Mouse (Mus musculus) spleen, adult 2 months (tissue): ENCODE data around the gene Camk2b. TPM values are rescaled to one million over a fixed set of nuclear protein-coding genes. Genes with fewer than 3 reads are reported as not detected.

ENCODE experiments used
- DNase-seq, 2 experiments: peaks; one replicate each; pipeline versions ENCODE4 v3.0.0 to v3.0.0-alpha.2; 2012 to 2021; ENCODE audit warnings: low spot score in 2 of 2, low read depth in 1 of 2
- H3K27ac ChIP-seq: fragments of 200-500 bp; 2 replicates; pipeline ENCODE4 v1.5.1; 2012; ENCODE audit warnings: low read length, inconsistent platforms; ENCODE audit not compliant: insufficient read depth
- H3K27me3 ChIP-seq: fragments of 200-500 bp; 2 replicates; pipeline ENCODE4 v1.6.1; 2012; ENCODE audit warnings: mild to moderate bottlenecking, moderate library complexity, low read length, inconsistent platforms; ENCODE audit not compliant: control insufficient read depth, insufficient read depth
- H3K36me3 ChIP-seq: fragments of 200-500 bp; 2 replicates; pipeline ENCODE4 v1.6.1; 2012; ENCODE audit warnings: mild to moderate bottlenecking, low read length, inconsistent platforms; ENCODE audit not compliant: control insufficient read depth, insufficient read depth
- H3K4me1 ChIP-seq: fragments of 200-500 bp; 2 replicates; pipeline ENCODE4 v1.6.1; 2011; ENCODE audit warnings: inconsistent platforms; ENCODE audit not compliant: control insufficient read depth, insufficient read depth, insufficient read length
- H3K4me3 ChIP-seq: fragments of 200-500 bp; 2 replicates; pipeline ENCODE4 v1.5.1; 2011; ENCODE audit warnings: mild to moderate bottlenecking, inconsistent platforms; ENCODE audit not compliant: insufficient read depth, insufficient read length; ENCODE audit errors: extremely low read depth
- CTCF ChIP-seq: fragments of 200-500 bp; IDR thresholded peaks from 2 replicates; pipeline ENCODE4 v1.5.1; 2011; ENCODE audit warnings: mild to moderate bottlenecking, inconsistent platforms; ENCODE audit not compliant: insufficient read depth, insufficient read length, insufficient replicate concordance; ENCODE audit errors: extremely low read depth
- POLR2A ChIP-seq: fragments of 200-500 bp; IDR thresholded peaks from 2 replicates; pipeline ENCODE4 v1.6.1; 2011; ENCODE audit warnings: low read depth, low read length, inconsistent platforms
- WGBS: fragments of 180-500 bp; shearing (Covaris S2); methylation state at CpG from one replicate; pipeline ENCODE4 v1.1.7; 2018; 5-methylcytosine and 5-hydroxymethylcytosine counted together
- polyA plus RNA-seq: library from polyadenylated mRNA; depleted of rRNA; stranded (reverse); fragments of >200 nt; gene quantifications from 2 replicates; pipeline ENCODE4 v1.2.3, GENCODE M21; 2012

Gene Camk2b
- polyA plus RNA-seq, 1 experiment = 7.8 TPM

DNA sequence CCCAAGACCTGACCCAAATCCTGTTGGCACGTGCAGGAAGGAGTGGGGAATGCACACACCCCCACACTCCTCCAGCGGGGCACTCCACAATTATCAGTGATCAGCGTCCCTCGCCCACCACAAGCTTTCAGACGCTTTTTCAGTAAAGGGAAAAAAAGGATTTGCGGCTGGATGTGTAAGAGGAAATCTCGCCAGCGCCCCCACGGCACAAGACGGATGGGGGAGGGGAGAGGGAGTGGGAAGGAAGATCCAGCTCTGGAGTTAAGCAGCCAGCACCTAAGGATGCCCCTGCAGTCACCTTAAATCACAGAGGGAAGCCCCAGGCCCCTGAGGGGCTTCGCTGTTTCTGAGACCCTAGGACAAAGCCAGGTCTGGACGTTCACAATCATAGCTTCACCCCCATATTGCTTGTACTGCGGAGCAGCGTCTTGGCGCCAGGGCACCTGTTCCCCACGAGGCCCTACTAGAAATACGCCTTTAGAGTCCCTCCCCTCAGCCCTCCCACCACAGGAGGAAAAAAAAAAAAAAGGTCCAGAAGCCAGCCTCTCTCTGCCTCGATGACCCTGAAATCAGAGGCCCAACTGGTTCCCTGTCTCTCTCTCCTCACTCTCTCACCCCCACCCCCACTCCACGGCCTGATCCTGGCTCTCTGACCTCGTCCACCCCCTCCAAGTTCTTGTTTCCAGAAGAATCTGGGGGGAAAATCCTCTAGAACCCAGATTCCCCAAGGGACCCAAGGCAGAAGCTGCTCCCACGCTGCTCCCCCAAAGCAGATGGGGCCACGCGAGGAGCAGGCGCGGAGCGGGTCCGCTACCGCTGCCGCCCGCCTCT is 1.7 kb downstream of the Camk2b start:
- no peak for DNase-seq
- WGBS = 11% methylated on average over 30 of the region's 30 CpGs
- Histone ChIP-seq H3K4me3 (no peak overlapping the region), H3K27me3 (peaks cover 21% of the 10 kb centered on the region), H3K36me3 (no peaks in the 10 kb centered on the region), H3K4me1 (peaks cover 4% of the 10 kb centered on the region; the same call in 1 of the 2 replicates), H3K27ac (no peak overlapping the region)
- no peak for TF ChIP-seq POLR2A
- no peak for TF ChIP-seq CTCF

DNA sequence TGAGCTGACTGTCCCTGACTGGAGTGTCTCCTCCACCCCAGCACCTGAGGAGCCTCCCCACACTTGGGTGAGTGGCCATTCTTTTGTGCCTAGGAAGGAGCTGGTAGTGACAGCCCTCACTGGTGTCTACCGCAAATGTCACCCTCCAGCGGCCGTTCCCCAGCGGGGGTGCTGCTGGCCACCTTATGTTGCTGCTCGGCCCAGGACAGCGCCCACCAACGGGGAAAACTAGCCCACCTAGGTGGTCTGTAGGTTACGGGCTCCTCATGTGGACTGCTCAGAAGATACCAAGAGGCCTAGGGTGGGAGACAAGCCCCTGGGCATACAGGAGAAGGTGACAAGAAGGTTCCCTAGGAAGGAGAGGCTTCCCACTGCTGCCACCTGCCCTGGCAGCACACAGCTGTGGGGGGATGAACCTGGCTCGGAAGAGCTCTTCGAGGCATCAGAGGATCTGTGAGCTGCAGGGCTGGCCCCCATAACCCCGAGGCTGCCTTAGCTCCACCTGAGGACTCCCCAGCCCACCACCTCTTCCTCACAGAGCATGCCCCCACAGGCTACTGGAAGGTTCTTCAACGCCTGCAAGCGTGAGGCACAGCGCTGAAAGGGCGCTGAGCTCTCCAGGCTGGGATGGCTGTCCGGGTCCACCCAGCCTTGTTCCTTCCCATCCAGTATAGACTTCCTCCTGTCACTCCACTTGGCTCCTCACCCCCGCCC is 2.5 kb downstream of the Camk2b start:
- no peak overlapping the region for H3K4me3 ChIP-seq
- H3K36me3 ChIP-seq = no peaks in the 10 kb centered on the region
- DNase-seq = no peak
- H3K4me1 ChIP-seq = peaks cover 4% of the 10 kb centered on the region; the same call in 1 of the 2 replicates
- no peak for TF ChIP-seq CTCF
- TF ChIP-seq POLR2A = no peak
- no peak overlapping the region for H3K27ac ChIP-seq
- WGBS = 46% methylated on average over 17 of the region's 17 CpGs
- H3K27me3 ChIP-seq = peaks cover 21% of the 10 kb centered on the region

DNA sequence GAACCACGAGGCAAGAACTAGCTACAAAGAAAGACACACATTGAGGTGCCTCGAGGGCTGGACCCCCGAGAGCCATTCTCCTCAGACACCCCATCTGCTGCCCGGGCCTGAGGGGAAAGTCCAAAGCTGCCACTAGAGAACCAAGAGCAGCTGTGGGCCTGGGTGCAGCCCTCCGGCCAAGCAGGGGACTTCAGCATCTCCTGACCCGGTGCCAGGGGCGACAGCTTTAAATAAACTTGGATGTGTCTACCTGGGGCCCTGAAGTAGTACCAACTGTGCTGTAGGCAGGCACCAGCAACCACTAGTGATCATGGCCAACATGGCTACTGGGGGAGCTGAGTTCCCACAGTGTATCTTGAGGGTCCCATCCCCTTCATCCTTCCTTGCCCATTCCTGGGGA is 3.1 kb downstream of the Camk2b start:
- Histone ChIP-seq H3K4me1 (peaks cover 4% of the 10 kb centered on the region; the same call in 1 of the 2 replicates), H3K27ac (no peak overlapping the region), H3K36me3 (no peaks in the 10 kb centered on the region), H3K27me3 (peaks cover 21% of the 10 kb centered on the region), H3K4me3 (no peak overlapping the region)
- TF ChIP-seq CTCF (no peak), POLR2A (no peak)
- 84% methylated on average over 7 of the region's 7 CpGs for WGBS
- no peak for DNase-seq

DNA sequence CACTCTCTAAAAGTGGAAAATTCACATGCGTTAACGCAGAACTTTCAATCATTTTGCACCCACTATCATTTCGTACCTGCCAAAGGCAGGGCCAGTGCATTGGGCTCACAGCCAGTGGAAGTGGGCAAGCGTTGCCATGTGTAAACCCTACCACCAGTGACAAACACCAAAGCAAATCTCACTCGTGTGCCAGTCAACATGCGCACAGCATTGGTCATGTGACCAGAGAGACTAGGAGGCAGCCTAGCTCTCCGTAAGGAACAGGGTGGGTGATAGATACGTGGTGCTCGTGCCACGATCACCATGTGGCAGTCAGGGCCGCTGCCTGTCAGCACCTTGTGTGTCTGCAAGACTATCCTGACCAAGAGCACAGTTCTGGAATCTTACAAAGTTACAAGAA is 3.8 kb downstream of the Camk2b start:
- TF ChIP-seq POLR2A (no peak), CTCF (no peak)
- peaks cover 21% of the 10 kb centered on the region for H3K27me3 ChIP-seq
- no peaks in the 10 kb centered on the region for H3K36me3 ChIP-seq
- no peak for DNase-seq
- H3K27ac ChIP-seq = no peak overlapping the region
- H3K4me3 ChIP-seq = no peak overlapping the region
- H3K4me1 ChIP-seq = peaks cover 4% of the 10 kb centered on the region; the same call in 1 of the 2 replicates
- WGBS = 89% methylated on average over 11 of the region's 11 CpGs

DNA sequence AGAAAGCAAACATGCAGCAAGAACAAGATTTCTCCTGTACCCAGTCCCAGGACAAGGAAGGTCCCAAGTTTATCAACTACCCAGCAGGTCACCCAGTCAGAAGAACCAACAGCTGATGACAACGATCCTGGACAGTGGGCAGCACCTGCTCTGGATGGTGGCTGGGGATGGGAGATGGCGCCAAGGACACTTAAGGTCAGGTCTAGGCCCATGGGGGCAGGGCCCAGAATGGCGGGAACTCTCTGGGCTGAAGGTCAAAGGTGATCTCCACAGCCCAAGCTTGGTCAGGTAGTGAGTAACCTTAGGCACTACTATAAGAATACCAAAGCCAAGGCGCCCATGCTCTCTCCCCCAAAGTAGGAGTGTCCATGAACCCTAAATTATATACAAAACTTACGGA is 4.3 kb downstream of the Camk2b start:
- no peak overlapping the region for H3K4me3 ChIP-seq
- no peak for DNase-seq
- H3K4me1 ChIP-seq = peaks cover 4% of the 10 kb centered on the region; the same call in 1 of the 2 replicates
- H3K27ac ChIP-seq = no peak overlapping the region
- TF ChIP-seq CTCF (no peak), POLR2A (no peak)
- H3K36me3 ChIP-seq = no peaks in the 10 kb centered on the region
- peaks cover 20% of the 10 kb centered on the region for H3K27me3 ChIP-seq
- WGBS = 87% methylated on average over 5 of the region's 5 CpGs

DNA sequence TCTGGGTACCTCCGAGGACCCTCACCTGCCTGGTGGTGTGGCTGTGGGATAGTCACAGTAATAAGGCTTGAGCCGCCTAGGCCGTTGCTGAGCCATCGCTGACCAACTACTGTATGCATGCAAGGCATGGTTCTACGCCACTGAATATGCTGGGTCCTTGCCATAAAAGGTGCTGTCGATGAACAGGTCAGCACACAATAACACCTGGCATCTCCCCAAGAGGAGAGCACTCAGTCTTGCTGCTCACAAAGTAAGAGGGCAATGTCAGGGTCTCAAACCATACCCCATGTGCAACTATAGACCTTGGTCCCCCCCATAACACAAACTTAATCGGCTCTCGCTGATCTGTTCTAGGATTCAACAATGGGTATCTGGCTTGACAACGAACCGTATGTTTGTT is 7.0 kb downstream of the Camk2b start:
- 92% methylated on average over 10 of the region's 10 CpGs for WGBS
- H3K4me3 ChIP-seq = no peak overlapping the region
- no peak for TF ChIP-seq CTCF
- TF ChIP-seq POLR2A = no peak
- no peaks in the 10 kb centered on the region for H3K4me1 ChIP-seq
- no peak for DNase-seq
- no peak overlapping the region for H3K27ac ChIP-seq
- no peaks in the 10 kb centered on the region for H3K36me3 ChIP-seq
- peaks cover 2% of the 10 kb centered on the region; the same call in 1 of the 2 replicates for H3K27me3 ChIP-seq

DNA sequence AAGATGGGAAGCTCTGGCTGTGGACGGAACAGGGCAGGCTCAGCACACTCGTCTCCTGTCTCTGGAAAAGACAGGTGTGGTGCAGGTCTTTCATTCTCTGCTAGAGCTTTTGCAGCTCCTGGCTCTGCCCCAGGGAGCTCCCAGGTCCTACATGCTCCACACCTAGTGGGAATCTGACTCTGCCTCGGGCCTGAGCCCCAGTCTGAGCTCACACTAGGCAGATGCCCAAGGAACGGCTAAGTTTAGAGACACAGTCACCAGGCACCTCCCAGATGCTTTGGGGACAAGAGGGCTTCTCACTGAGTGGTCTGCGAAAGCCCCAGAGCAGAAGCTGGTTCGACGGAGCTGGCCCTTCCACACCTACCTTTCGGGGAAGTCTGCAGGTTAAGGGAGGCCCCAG is 12.8 kb downstream of the Camk2b start:
- Histone ChIP-seq H3K27ac (no peak overlapping the region), H3K27me3 (no peaks in the 10 kb centered on the region), H3K4me3 (no peak overlapping the region), H3K4me1 (no peaks in the 10 kb centered on the region), H3K36me3 (no peaks in the 10 kb centered on the region)
- TF ChIP-seq POLR2A (no peak), CTCF (no peak)
- no peak for DNase-seq
- WGBS = 80% methylated on average over 8 of the region's 8 CpGs
